Mouse (Mus musculus) olfactory bulb, adult 2 months (tissue): Measurements from ENCODE around the gene Picalm.

Experiments
- CTCF ChIP-seq: fragments of 200-500 bp; IDR thresholded peaks from 2 replicates; pipeline ENCODE4 v1.5.1; 2012; ENCODE audit warnings: low read depth, mild to moderate bottlenecking, low read length, moderate library complexity; ENCODE audit not compliant: insufficient read depth
- POLR2A ChIP-seq: fragments of 200-500 bp; IDR thresholded peaks from 2 replicates; pipeline ENCODE4 v1.6.1; 2012; ENCODE audit warnings: mild to moderate bottlenecking, low read depth, low read length, moderate library complexity; ENCODE audit not compliant: insufficient read depth

- TF ChIP-seq POLR2A (no peak), CTCF (no peak)
Measured at GRCm38 (mm10) chr7:90258701-90259100, 128.7 kb downstream of the Picalm start.
